Mouse (Mus musculus) CD4-positive helper T cell, adult 2 months (primary cell): ENCODE data around the gene Nudt21.

Source experiments
- DNase-seq: peaks from one replicate; pipeline ENCODE4 v3.0.0-alpha.2; 2012; ENCODE audit warnings: low read depth, missing footprints, low spot score

The Nudt21 gene

GRCm38 (mm10) chr8:94036944-94037524 is at the start of gene Nudt21, which contains the start of gene Ogfod1:
Nudt21 (minus strand) TSS chr8:94037031.
Ogfod1 (plus strand) TSS chr8:94037198.
- peak; percentile 98 for DNase-seq

GRCm38 (mm10) chr8:94076461-94077192 is 39.8 kb upstream of the Nudt21 start:
- DNase-seq: no peak

- DNase-seq: no peak
These were observed 32.0 kb upstream of the Nudt21 start for GRCm38 (mm10) chr8:94068793-94069192.

GRCm38 (mm10) chr8:94066121-94066863 is 29.5 kb upstream of the Nudt21 start:
- DNase-seq: no peak

GRCm38 (mm10) chr8:94057157-94057854 is 20.5 kb upstream of the Nudt21 start:
- peak; percentile 26 for DNase-seq

GRCm38 (mm10) chr8:94052696-94053095 is 15.9 kb upstream of the Nudt21 start:
- DNase-seq: no peak

GRCm38 (mm10) chr8:94047845-94048244 is 11.0 kb upstream of the Nudt21 start:
- no peak for DNase-seq

GRCm38 (mm10) chr8:94037806-94038205 is 975 bp upstream of the Nudt21 start:
- no peak for DNase-seq

GRCm38 (mm10) chr8:94036541-94036940 is 290 bp downstream of the Nudt21 start:
- peak; percentile 74 for DNase-seq

GRCm38 (mm10) chr8:94035200-94035599 is 1.6 kb downstream of the Nudt21 start:
- no peak for DNase-seq

- DNase-seq: no peak
These were observed 3.2 kb downstream of the Nudt21 start for GRCm38 (mm10) chr8:94033601-94034000.

- no peak for DNase-seq
These were observed 7.1 kb downstream of the Nudt21 start for GRCm38 (mm10) chr8:94029701-94030100.

- DNase-seq: no peak
These were observed 12.9 kb downstream of the Nudt21 start for GRCm38 (mm10) chr8:94023916-94024315.

- DNase-seq: peak; percentile 4
These were observed 23.7 kb downstream of the Nudt21 start for GRCm38 (mm10) chr8:94013026-94013612.

GRCm38 (mm10) chr8:94012013-94012951 is 24.5 kb downstream of the Nudt21 start, which contains the start of gene Amfr:
Amfr (minus strand) TSS chr8:94012842.
- peak; percentile 87 for DNase-seq

GRCm38 (mm10) chr8:94011076-94012012 is 25.5 kb downstream of the Nudt21 start:
- no peak for DNase-seq

GRCm38 (mm10) chr8:94010101-94010705 is 26.6 kb downstream of the Nudt21 start:
- peak; percentile 43 for DNase-seq

GRCm38 (mm10) chr8:94009243-94009845 is 27.5 kb downstream of the Nudt21 start:
- peak; percentile 38 for DNase-seq
